Mouse (Mus musculus) left cerebral cortex, postnatal 14 days (tissue): ENCODE measurements at regions not wholly inside any gene's neighbourhood (a gene's known extent, or its start where the extent isn't known, plus 50 kb on each side); places are given as distances from the start of the nearest gene placed in this dataset.

ENCODE experiments used
- DNase-seq, 2 experiments: peaks; one replicate each; pipeline ENCODE4 v3.0.0; 2021 to 2022; ENCODE audit warnings: low spot score in 2 of 2, mixed read lengths in 1 of 2
- intact Hi-C: fragments of 180-260 bp; cut with DNase I; formaldehyde crosslinking; loops from one replicate; pipeline ENCODE4 v1.15.1; 2025

DNA sequence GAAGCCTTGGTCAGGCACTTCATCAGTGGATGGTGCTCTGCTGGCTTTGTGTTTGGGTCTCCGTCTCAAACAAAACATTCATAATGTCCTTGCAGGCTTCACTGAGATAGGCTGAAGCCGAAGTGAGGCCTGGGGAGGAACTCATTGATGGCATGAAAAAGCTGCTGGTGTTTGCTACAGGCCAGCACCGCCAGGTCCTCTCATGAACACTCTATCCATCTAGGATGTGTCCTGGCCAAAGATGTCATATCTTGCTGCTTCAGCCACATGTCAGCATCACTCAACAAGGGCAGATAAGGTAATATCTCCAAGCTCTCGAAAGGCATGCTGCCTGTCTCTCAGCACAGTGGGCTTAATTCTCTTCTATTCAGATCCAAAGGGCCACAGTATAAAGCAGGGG is 69.1 kb upstream of the Tenm3 start:
- intact Hi-C loops = no loop called here
- DNase-seq = no peak

DNA sequence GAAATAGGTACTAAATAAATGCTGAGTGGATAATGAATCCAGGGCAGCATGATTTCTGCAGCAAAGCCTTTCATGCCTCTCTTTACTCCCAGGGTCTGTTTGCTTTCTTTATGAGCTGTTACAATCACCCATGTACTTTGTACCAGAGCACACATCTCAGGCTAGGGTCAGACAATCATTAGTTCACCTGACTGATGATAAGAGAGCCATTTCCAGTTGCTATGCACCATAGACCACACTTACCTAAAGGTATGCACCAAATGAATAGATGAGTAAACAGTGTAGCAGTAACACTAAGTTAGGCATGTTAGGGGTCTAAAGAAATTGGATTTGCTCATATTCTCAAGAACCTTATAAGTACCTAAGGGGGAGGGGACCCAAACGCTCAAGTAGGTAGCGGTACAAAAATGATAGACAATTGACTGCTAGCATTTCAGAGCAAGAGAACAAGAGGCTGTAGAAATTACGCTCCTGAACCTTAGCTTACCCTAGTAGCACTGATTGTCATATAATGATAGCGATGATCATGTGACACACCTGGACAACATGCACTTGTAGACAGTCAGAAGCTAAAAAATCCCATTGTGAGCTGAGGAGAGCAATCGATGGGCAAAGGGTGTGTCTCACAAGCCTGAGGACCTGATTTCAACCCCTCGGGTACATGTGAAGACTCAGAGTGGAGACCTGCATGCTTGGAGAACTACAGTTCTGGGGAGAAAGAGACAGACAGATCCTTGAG is 58.1 kb upstream of the Tenm3 start:
- intact Hi-C loops = no loop called here
- no peak for DNase-seq

DNA sequence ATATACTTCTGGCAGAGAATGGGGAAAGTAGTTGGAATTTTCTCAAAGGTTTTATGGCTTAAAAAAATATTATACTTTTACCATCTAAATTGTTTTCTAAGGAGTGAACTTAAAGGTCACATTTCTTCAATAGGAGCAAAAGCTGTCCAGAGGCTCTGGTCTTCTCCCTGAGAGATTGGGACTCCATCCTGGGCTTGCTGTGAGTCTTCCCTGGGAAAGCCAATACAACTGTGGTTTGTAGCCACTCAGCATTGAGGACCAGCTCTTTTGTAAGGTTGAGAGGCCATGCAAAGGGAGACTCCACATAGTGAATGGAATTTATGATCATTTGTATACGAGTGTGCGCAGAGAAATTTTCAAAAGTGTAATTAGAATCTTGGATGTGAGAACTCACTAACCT is 52.9 kb upstream of the Tenm3 start:
- intact Hi-C loops = no loop called here
- DNase-seq = no peak

DNA sequence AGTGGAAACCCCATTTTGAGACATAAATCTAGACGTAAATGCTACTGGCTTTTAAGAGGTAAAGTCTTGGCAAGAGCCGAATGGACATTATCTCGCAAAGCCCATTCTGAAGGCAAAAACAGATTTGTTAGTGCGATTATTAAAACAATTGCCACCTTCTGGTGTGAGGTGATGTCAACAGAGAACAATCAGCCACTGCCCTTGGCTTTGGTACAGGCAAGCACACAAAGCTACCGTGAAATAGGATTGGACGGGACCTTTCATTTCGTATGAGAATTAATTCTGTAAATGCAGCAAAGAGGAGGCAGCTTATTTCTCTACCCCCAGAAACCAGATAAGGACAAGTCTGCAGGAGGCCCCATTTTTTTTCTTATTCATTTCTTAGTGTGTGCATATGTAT is 52.5 kb upstream of the Tenm3 start:
- DNase-seq = no peak
- intact Hi-C loops = no loop called here

DNA sequence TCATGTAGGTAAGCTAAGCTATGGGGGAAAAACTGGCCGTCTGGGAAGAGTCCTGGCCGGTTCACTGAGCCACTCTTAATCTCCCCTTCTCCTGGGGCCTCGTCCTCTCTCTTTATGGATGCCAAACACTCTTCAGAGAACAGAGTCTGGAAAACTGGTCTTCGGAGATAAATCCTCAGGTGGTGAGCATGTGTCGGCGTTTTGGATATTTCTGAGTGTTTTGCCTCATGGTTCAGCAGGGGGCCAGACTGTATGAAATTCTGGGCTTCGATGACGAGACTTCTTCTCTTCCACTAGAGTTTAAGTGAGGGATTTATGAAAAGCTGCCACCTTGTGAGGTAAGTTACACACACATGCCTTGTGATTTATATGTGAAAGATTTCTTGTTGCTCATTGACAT is 51.8 kb upstream of the Tenm3 start:
- DNase-seq = no peak
- intact Hi-C loops = no loop called here
